14 mouse cellular contexts compared by ENCODE assay signal in the genomic region with DNA sequence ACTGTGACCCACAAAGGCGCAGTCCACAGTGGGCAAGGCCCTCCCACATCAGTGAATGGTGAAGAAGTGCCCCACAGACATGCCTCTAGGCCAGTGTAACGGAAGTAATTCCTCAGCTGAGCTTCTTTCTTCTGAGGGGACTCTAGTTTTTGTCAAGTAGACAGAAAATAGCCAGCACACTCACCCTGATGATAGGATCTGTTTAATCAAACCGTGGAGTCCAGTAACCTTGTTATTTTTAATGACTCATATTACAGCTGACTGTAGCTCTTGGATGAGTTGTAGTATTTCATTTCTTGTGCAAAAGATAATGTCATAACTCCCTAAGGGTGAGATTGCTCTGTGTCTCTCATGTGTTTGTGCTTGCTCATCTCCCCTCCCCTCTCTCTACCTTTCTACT.
"Had no signal": no experiment of that assay in that cellular context is flagged by ENCODE, and none has a peak within 500 bp of the region (broad histone marks: within the 10 kb centered on the region; RNA-seq: fewer than 3 reads in every experiment).

No protein-coding gene starts in this region.

- H3K27me3 ChIP-seq: limb, embryonic 12.5 days; midbrain, embryonic 13.5 days; neural tube, embryonic 15.5 days had no signal

- H3K4me1 ChIP-seq: limb, embryonic 12.5 days; midbrain, embryonic 13.5 days; neural tube, embryonic 15.5 days had no signal

- ATAC-seq: midbrain, embryonic 13.5 days had no signal

- H3K9me3 ChIP-seq: limb, embryonic 12.5 days; midbrain, embryonic 13.5 days; neural tube, embryonic 15.5 days had no signal

- H3K36me3 ChIP-seq: limb, embryonic 12.5 days; midbrain, embryonic 13.5 days; neural tube, embryonic 15.5 days had no signal

- H3K4me3 ChIP-seq: layer of hippocampus, adult 2 months; limb, embryonic 12.5 days; midbrain, embryonic 13.5 days; neural tube, embryonic 15.5 days had no signal

- H3K9ac ChIP-seq: limb, embryonic 12.5 days; liver, embryonic 14.5 days; midbrain, embryonic 13.5 days; neural tube, embryonic 15.5 days had no signal

- H3K4me2 ChIP-seq: limb, embryonic 12.5 days; midbrain, embryonic 13.5 days; neural tube, embryonic 15.5 days had no signal

- DNase-seq: kidney, postnatal 10 days; kidney, postnatal 4 days; liver; lung, adult 18-20 months; lung, postnatal 36 days; right cerebral cortex, postnatal 4 days; spleen, adult 18-20 months; thymus, adult 18-20 months; thymus, postnatal 14 days had no signal

- H3K27ac ChIP-seq: layer of hippocampus, adult 2 months; limb, embryonic 12.5 days; liver, embryonic 14.5 days; midbrain, embryonic 13.5 days; neural tube, embryonic 15.5 days had no signal
